Mouse (Mus musculus) Patski (cell line): ENCODE measurements around the gene Rnf7. TPM values are rescaled to one million over a fixed set of nuclear protein-coding genes. Genes with fewer than 3 reads are reported as not detected.
"Not testable (repeated sequence)": the region's sequence is repeated elsewhere in the genome, so short reads cannot be mapped to it uniquely, and the experiment has no call there.

Source experiments
- ATAC-seq: fragments of 100-300 bp; one replicate; pipeline ENCODE4 v1.8.0; 2021
- CTCF ChIA-PET: fragments of 350-600 bp; sonication (Branson Sonifier 250); formaldehyde crosslinking; loops from one replicate; lab custom pipeline; 2022; ENCODE audit warnings: inconsistent platforms; lab: Charles Lee
- POLR2A ChIA-PET: fragments of 350-600 bp; sonication (Branson Sonifier 250); formaldehyde crosslinking; loops from one replicate; lab custom pipeline; 2022; ENCODE audit warnings: antibody characterized with exemption, inconsistent platforms; lab: Charles Lee
- DNase-seq: peaks from one replicate; pipeline ENCODE4 v3.0.0-alpha.2; 2011; ENCODE audit warnings: low read depth, low spot score
- H3K27me3 ChIP-seq: fragments of 371-371 bp; one replicate; pipeline ENCODE4 v1.5.1; 2021
- CTCF ChIP-seq: fragments of 100-300 bp; IDR thresholded peaks from one replicate; pipeline ENCODE4 v1.5.1; 2021
- in situ Hi-C: fragments of 300-500 bp; cut with MboI; formaldehyde crosslinking; loops from 3 replicates; pipeline ENCODE4 v1.11.1; 2018; ENCODE audit warnings: low pct_unique_long_range_greater_than_20kb, mixed read lengths
- polyA plus RNA-seq: library from polyadenylated mRNA; unstranded; gene quantifications from one replicate; pipeline ENCODE4 v1.2.3, GENCODE M21; 2021

The Rnf7 gene
- polyA plus RNA-seq: 152 TPM

GRCm38 (mm10) chr9:96478071-96478888, at the start of gene Rnf7:
Gene Rnf7 (minus strand): TSS chr9:96478675.
- POLR2A ChIA-PET: interaction anchor here (0.6 to 0.8 kb wide), 2 partner anchors 18 to 23 kb away, joined by 3 read pairs; no protein-coding TSS in a partner anchor
- no peak for TF ChIP-seq CTCF
- H3K27me3 ChIP-seq: no peaks in the 10 kb centered on the region
- peak; percentile 68 for DNase-seq
- in situ Hi-C loops: no loop called here
- peak; percentile 93 for ATAC-seq
- CTCF ChIA-PET: no interaction called here

GRCm38 (mm10) chr9:96526011-96526410, 47.5 kb upstream of the Rnf7 start:
- ATAC-seq (no peak), DNase-seq (no peak)
- in situ Hi-C loops: no loop called here
- H3K27me3 ChIP-seq: no peaks in the 10 kb centered on the region
- ChIA-PET CTCF (interaction anchor here (1.0 to 1.4 kb wide), 3 partner anchors 10 to 166 kb away, joined by 3 read pairs; no protein-coding TSS in a partner anchor), POLR2A (no interaction called here)
- no peak for TF ChIP-seq CTCF

- DNase-seq (no peak), ATAC-seq (no peak)
- in situ Hi-C loops: no loop called here
Measured at GRCm38 (mm10) chr9:96524972-96525506, 46.6 kb upstream of the Rnf7 start, which contains the start of gene Gm28729. Gene Gm28729 (minus strand): TSS chr9:96525264.

GRCm38 (mm10) chr9:96523148-96523547, 44.7 kb upstream of the Rnf7 start:
- in situ Hi-C loops: no loop called here
- TF ChIP-seq CTCF: peak; percentile 51
- POLR2A ChIA-PET: interaction anchor here (0.6 kb wide), 1 partner anchor 315 kb away, joined by 5 read pairs; no protein-coding TSS in a partner anchor
- CTCF ChIA-PET: interaction anchor here (1.5 to 1.6 kb wide), 3 partner anchors 12 to 26 kb away, joined by 3 to 5 read pairs (median 3); no protein-coding TSS in a partner anchor
- no peak for DNase-seq
- H3K27me3 ChIP-seq: no peaks in the 10 kb centered on the region
- no peak for ATAC-seq

More at GRCm38 (mm10) chr9:96524972-96525506, 46.6 kb upstream of the Rnf7 start, which contains the start of gene Gm28729:
- no peak for TF ChIP-seq CTCF
- ChIA-PET CTCF (interaction anchor here (1.0 to 1.6 kb wide), 3 partner anchors 11 to 22 kb away, joined by 3 read pairs; no protein-coding TSS in a partner anchor), POLR2A (interaction anchor here (0.5 kb wide), 1 partner anchor 91 kb away, joined by 3 read pairs; no protein-coding TSS in a partner anchor)
- no peaks in the 10 kb centered on the region for H3K27me3 ChIP-seq

GRCm38 (mm10) chr9:96521574-96521973, 43.1 kb upstream of the Rnf7 start:
- POLR2A ChIA-PET: interaction anchor here (1.3 kb wide), 1 partner anchor 40 kb away, joined by 3 read pairs; no protein-coding TSS in a partner anchor
- in situ Hi-C loops, ATAC-seq, H3K27me3 ChIP-seq, DNase-seq: not testable (repeated sequence)
- CTCF ChIA-PET: interaction anchor here (1.6 kb wide), 1 partner anchor 12 kb away, joined by 5 read pairs; no protein-coding TSS in a partner anchor
- TF ChIP-seq CTCF: peak; percentile 56

- ChIA-PET CTCF (no interaction called here), POLR2A (no interaction called here)
- ATAC-seq: no peak
- TF ChIP-seq CTCF: no peak
- in situ Hi-C loops: no loop called here
- no peak for DNase-seq
- no peaks in the 10 kb centered on the region for H3K27me3 ChIP-seq
Measured at GRCm38 (mm10) chr9:96517429-96517828, 39.0 kb upstream of the Rnf7 start.

- H3K27me3 ChIP-seq: no peaks in the 10 kb centered on the region
- in situ Hi-C loops: no loop called here
- TF ChIP-seq CTCF: no peak
- POLR2A ChIA-PET: no interaction called here
- ATAC-seq (no peak), DNase-seq (no peak)
- CTCF ChIA-PET: no interaction called here
Measured at GRCm38 (mm10) chr9:96516806-96517205, 38.3 kb upstream of the Rnf7 start.

- ChIA-PET POLR2A (no interaction called here), CTCF (no interaction called here)
- in situ Hi-C loops: no loop called here
- TF ChIP-seq CTCF: no peak
- H3K27me3 ChIP-seq: no peaks in the 10 kb centered on the region
- DNase-seq: no peak
- no peak for ATAC-seq
Measured at GRCm38 (mm10) chr9:96515737-96516136, 37.3 kb upstream of the Rnf7 start.

- ATAC-seq (no peak), DNase-seq (no peak)
- ChIA-PET CTCF (no interaction called here), POLR2A (no interaction called here)
- in situ Hi-C loops: no loop called here
- no peak for TF ChIP-seq CTCF
- H3K27me3 ChIP-seq: no peaks in the 10 kb centered on the region
Measured at GRCm38 (mm10) chr9:96514278-96514677, 35.8 kb upstream of the Rnf7 start.

- ATAC-seq (peak; percentile 84), DNase-seq (peak; percentile 92)
- no peaks in the 10 kb centered on the region for H3K27me3 ChIP-seq
- ChIA-PET CTCF (interaction anchor here (1.3 kb wide), 1 partner anchor 9 kb away, joined by 4 read pairs; no protein-coding TSS in a partner anchor), POLR2A (interaction anchor here (0.5 to 0.7 kb wide), 3 partner anchors 65 to 340 kb away, joined by 4 to 6 read pairs (median 5); no protein-coding TSS in a partner anchor)
- no peak for TF ChIP-seq CTCF
- in situ Hi-C loops: no loop called here
Measured at GRCm38 (mm10) chr9:96506011-96506498, 27.6 kb upstream of the Rnf7 start.
